20 mouse cellular contexts compared by ENCODE assay signal in the genomic region with DNA sequence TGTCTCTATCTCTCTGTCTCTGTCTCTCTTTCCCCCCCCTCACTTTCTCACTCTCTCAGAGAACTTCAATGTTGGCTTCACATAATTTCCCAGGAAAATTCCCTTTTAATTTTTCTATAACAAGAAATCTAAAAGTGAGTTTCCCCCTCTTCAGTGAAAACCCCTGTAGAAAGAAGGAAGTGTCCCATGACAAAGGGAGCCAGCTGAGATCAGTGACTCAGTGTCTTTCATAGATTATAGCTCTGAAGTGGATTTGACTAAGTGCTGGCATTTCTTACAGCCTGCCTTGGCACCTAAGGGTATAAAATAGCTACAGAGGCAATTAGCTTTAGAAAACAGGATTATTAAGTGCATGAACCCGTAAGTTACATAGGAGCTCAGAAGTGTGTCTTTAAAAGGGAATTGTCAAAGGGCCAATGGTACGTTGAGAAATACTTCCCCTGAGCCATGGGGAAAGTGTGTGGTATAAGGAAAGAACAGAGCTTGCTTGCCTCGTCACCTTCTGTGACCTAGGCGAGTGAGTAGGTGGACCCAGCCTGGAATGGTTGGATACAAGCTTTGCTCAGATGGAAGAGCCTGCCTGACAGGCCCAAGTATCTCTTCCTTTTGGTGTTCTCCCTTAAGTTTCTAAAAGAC.
DNase-seq lines count a peak whose midpoint lies in the region; ATAC-seq and TF ChIP-seq lines count a peak whose summit lies in the region.
"Had no signal": no experiment of that assay in that cellular context is flagged by ENCODE, and none has a peak within 500 bp of the region (broad histone marks: within the 10 kb centered on the region; RNA-seq: fewer than 3 reads in every experiment).

No protein-coding gene starts in this region.

- no peak overlapping the region for H3K4me3 ChIP-seq in bone marrow macrophage, adult 2 months (ENCODE audit: insufficient read depth, low read length)
- H3K4me3 ChIP-seq: embryonic facial prominence, embryonic 15.5 days; erythroblast, embryonic 14.5 days; heart, embryonic 13.5 days; hindbrain, embryonic 13.5 days had no signal

- peak; percentile 13 for DNase-seq in adrenal gland, postnatal 10 days
- no peak for DNase-seq in adrenal gland, postnatal 25 days
- no peak for DNase-seq in cerebellum, postnatal 10 days
- no peak for DNase-seq in natural killer cell, adult 2 months (ENCODE audit: low spot score in 2 of 2)
- no peak for DNase-seq in heart, postnatal 4 days
- DNase-seq: B cell, adult 2 months; cerebellum, adult 2 months; cerebellum, postnatal 14 days; embryo, embryonic 11 days; gastrocnemius, postnatal 10 days; kidney, adult 11 months had no signal

- TF ChIP-seq CTCF in bone marrow macrophage, adult 2 months (IDR thresholded peaks at IDR 0.05; ENCODE audit: low read depth, low read length), result no peak

- TF ChIP-seq POLR2A in bone marrow macrophage, adult 2 months (IDR thresholded peaks at IDR 0.05; ENCODE audit: borderline replicate concordance, low read depth, low read length), result no peak

- peak; percentile 88 for ATAC-seq in granulocyte monocyte progenitor cell, adult 5-6 weeks (replicated peaks; ENCODE audit: poor library complexity, severe bottlenecking)
- ATAC-seq: CD4-positive, CD25-positive, alpha-beta regulatory T cell, adult 4 months; forebrain, embryonic 16.5 days; hindbrain, postnatal 0 days had no signal

- H3K27ac ChIP-seq in bone marrow macrophage, adult 2 months (ENCODE audit: insufficient read depth, low read depth, low read length), result peak overlapping the region; percentile 59
- H3K27ac ChIP-seq: embryonic facial prominence, embryonic 15.5 days; heart, embryonic 13.5 days; hindbrain, embryonic 13.5 days; hindbrain, postnatal 0 days had no signal

- H3K4me1 ChIP-seq in bone marrow macrophage, adult 2 months (ENCODE audit: control insufficient read depth, insufficient read depth, low read length), result peaks cover 20% of the 10 kb centered on the region
- H3K4me1 ChIP-seq: embryonic facial prominence, embryonic 15.5 days; heart, embryonic 13.5 days; hindbrain, embryonic 13.5 days had no signal
